Mouse (Mus musculus) cerebellum, adult 2 months (tissue): ENCODE data around the gene Nlrc4.
"Not testable (repeated sequence)": the region's sequence is repeated elsewhere in the genome, so short reads cannot be mapped to it uniquely, and the experiment has no call there.

Source experiments
- CTCF ChIP-seq: fragments of 200-500 bp; IDR thresholded peaks from 2 replicates; pipeline ENCODE4 v1.5.1; 2011; ENCODE audit warnings: low read depth, mild to moderate bottlenecking, control low read depth, low read length, moderate library complexity, borderline replicate concordance; ENCODE audit not compliant: insufficient read depth
- POLR2A ChIP-seq: fragments of 200-500 bp; IDR thresholded peaks from 2 replicates; pipeline ENCODE4 v1.6.1; 2011; ENCODE audit warnings: low read length, control low read depth, borderline replicate concordance; ENCODE audit not compliant: insufficient read depth

DNA sequence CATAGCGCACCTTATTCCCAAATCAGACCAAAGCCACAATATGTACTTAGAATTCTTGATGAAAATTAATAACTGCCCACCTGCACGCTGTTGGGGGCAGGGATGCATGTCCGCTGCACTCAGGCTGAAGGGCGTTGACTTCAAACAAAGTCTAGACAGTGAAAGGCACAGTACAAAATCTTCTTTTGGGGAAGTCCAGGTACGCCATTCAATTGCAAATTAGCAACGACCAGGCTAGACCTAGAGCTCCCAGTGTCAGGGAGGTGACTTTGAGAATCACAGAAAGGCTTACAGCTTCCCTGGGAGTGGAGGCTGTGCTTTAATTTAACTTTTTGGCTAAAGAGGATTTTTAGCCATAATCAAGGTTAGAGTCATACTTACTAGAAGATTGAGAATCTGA, 11.2 kb upstream of the Nlrc4 start:
- not testable (repeated sequence) for TF ChIP-seq CTCF, POLR2A
